Mouse (Mus musculus) 3134 (cell line): Measurements from ENCODE around the gene Cdc42se2.

Source experiments
- DNase-seq: peaks from one replicate; pipeline ENCODE4 v3.0.0-alpha.2; 2011; ENCODE audit warnings: low spot score; ENCODE audit not compliant: insufficient read length; ENCODE audit errors: extremely low read depth

Gene Cdc42se2

GRCm38 (mm10) chr11:54712849-54713248 is 74.6 kb downstream of the Cdc42se2 start:
- DNase-seq, result no peak

- DNase-seq, result no peak
These were observed 76.8 kb downstream of the Cdc42se2 start for GRCm38 (mm10) chr11:54710512-54711293.

GRCm38 (mm10) chr11:54709645-54710044 is 77.8 kb downstream of the Cdc42se2 start:
- no peak for DNase-seq

- DNase-seq, result no peak
These were observed 79.3 kb downstream of the Cdc42se2 start for GRCm38 (mm10) chr11:54708153-54708552.

- peak; percentile 24 for DNase-seq
These were observed 84.2 kb downstream of the Cdc42se2 start for GRCm38 (mm10) chr11:54703306-54703705.

GRCm38 (mm10) chr11:54701848-54702247 is 85.6 kb downstream of the Cdc42se2 start:
- no peak for DNase-seq

- no peak for DNase-seq
These were observed 87.5 kb downstream of the Cdc42se2 start for GRCm38 (mm10) chr11:54699972-54700371.

- DNase-seq, result no peak
These were observed 88.8 kb downstream of the Cdc42se2 start for GRCm38 (mm10) chr11:54698636-54699035.

- no peak for DNase-seq
These were observed 89.9 kb downstream of the Cdc42se2 start for GRCm38 (mm10) chr11:54697611-54698010.

GRCm38 (mm10) chr11:54695951-54696350 is 91.5 kb downstream of the Cdc42se2 start:
- DNase-seq, result no peak

- no peak for DNase-seq
These were observed 93.2 kb downstream of the Cdc42se2 start for GRCm38 (mm10) chr11:54694291-54694690.

GRCm38 (mm10) chr11:54693696-54694095 is 93.8 kb downstream of the Cdc42se2 start:
- peak; percentile 53 for DNase-seq

- DNase-seq, result no peak
These were observed 96.3 kb downstream of the Cdc42se2 start for GRCm38 (mm10) chr11:54691179-54691578.

GRCm38 (mm10) chr11:54690171-54690570 is 97.3 kb downstream of the Cdc42se2 start:
- no peak for DNase-seq

GRCm38 (mm10) chr11:54684831-54685230 is 102.6 kb downstream of the Cdc42se2 start:
- DNase-seq, result no peak

GRCm38 (mm10) chr11:54679141-54679540 is 108.3 kb downstream of the Cdc42se2 start:
- no peak for DNase-seq

GRCm38 (mm10) chr11:54675792-54676489 is 111.5 kb downstream of the Cdc42se2 start:
- DNase-seq, result no peak

GRCm38 (mm10) chr11:54673575-54674298 is 113.7 kb downstream of the Cdc42se2 start:
- DNase-seq, result no peak
